Mouse (Mus musculus): ENCODE measurements around the gene Atp1a1. TPM values are rescaled to one million over a fixed set of nuclear protein-coding genes. Genes with fewer than 3 reads are reported as not detected.

The Atp1a1 gene
- polyA plus RNA-seq, 1 experiment from 2014 or later = 50.9 TPM

DNA sequence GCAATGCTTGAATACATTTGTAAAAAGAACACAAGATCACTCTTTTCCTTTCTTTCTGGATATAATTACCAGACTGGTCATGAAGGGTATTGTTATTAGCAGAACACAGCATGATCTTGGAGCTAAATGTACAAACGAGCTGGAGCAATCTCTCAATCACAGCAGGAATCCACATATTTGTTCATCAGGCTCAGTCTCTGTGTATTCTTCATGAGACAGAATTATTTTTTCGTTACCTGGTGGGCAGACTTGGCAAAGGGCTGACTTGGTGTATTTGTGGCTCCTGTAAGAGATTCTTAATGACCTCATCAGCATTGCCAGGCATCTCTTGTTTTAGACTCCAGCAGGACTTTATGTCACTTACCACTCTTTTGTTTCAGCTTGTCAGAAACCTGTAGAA is 31.6 kb upstream of the Atp1a1 start:
- no peak for ATAC-seq (ENCODE audit: low FRiP score, low read depth)
- Histone ChIP-seq H3K36me3 (no peaks in the 10 kb centered on the region), H3K9ac (replicated peaks) (no peak overlapping the region), H3K9me3 (no peaks in the 10 kb centered on the region), H3K4me2 (replicated peaks) (no peak overlapping the region), H3K4me1 (peaks cover 6% of the 10 kb centered on the region), H3K27me3 (no peaks in the 10 kb centered on the region), H3K27ac (replicated peaks) (no peak overlapping the region), H3K4me3 (no peak overlapping the region)
- WGBS = 64% methylated on average over 2 of the region's 2 CpGs

DNA sequence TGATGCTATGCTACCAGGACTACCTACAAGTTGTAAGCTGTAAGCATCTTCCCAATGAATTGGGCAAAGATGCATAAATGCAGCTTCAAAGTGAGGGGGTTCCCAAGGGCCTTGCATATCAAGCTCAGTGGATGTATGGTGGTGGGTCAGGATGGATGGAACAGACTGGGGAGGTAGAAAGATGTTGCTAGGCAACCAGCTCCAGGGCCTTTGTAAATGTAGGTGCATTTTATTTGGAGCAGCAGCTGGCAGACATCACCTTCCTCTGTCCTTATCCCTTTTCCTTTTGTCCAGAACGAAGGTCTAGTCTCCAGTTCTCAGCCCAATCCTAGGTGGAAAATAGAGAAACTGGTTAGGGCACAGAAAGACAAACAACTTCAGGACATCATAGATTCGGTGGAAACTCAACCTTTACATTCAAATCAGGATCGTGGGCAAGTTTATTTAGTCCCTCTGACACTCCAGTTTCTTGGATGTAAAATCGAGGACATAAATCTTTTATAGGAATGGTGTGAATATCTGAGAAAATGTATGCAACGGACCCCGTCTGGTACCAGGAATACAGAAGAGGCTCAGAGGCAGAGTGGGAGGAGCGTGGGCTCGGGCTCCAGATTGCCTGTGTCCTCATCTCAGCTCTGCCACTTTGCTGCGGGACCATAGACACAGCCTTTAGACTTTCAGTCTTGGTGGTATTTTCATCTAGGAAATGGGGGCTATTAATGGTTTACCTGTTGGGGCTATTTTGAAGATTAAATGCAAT is 29.8 kb upstream of the Atp1a1 start:
- WGBS = 85% methylated on average over 9 of the region's 9 CpGs
- no peak for ATAC-seq (ENCODE audit: low FRiP score, low read depth)
- Histone ChIP-seq H3K36me3 (no peaks in the 10 kb centered on the region), H3K4me2 (replicated peaks) (no peak overlapping the region), H3K4me3 (no peak overlapping the region), H3K4me1 (peaks cover 6% of the 10 kb centered on the region), H3K9ac (replicated peaks) (no peak overlapping the region), H3K27me3 (no peaks in the 10 kb centered on the region), H3K9me3 (no peaks in the 10 kb centered on the region), H3K27ac (replicated peaks) (no peak overlapping the region)

- no peaks in the 10 kb centered on the region for H3K4me1 ChIP-seq
- H3K27ac ChIP-seq (replicated peaks) = no peak overlapping the region
- no peaks in the 10 kb centered on the region for H3K27me3 ChIP-seq
- H3K9ac ChIP-seq (replicated peaks) = no peak overlapping the region
- no peak overlapping the region for H3K4me3 ChIP-seq
- no peak overlapping the region for H3K4me2 ChIP-seq (replicated peaks)
- no peak for ATAC-seq (ENCODE audit: low FRiP score, low read depth)
- no peaks in the 10 kb centered on the region for H3K9me3 ChIP-seq
- H3K36me3 ChIP-seq = no peaks in the 10 kb centered on the region
- WGBS = 90% methylated on average over 2 of the region's 2 CpGs
Observed at GRCm38 (mm10) chr3:101628255-101628654, 23.8 kb upstream of the Atp1a1 start.

DNA sequence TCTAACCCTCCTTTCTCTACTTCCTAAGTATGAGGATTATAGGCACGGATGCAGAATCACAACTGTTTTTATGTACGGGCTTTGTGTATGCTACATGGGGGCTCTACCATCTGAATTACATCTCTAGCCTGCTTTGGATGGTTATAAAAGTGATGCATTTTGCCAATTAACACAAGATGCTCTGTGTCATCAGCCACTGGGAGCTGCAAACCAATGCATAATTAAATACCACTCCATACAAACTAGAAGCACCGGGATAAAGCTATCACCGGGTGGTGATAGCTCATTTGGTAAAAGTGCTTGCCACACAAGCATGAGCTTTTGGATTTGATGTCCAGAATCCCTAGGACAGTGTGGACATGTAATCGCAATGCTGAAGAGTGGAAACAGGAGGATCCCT is 19.8 kb upstream of the Atp1a1 start:
- Histone ChIP-seq H3K4me1 (no peaks in the 10 kb centered on the region), H3K9me3 (peaks cover 3% of the 10 kb centered on the region; the same call in 1 of the 2 replicates), H3K36me3 (no peaks in the 10 kb centered on the region), H3K4me3 (no peak overlapping the region), H3K4me2 (replicated peaks) (no peak overlapping the region), H3K27ac (replicated peaks) (no peak overlapping the region), H3K9ac (replicated peaks) (no peak overlapping the region), H3K27me3 (no peaks in the 10 kb centered on the region)
- no peak for ATAC-seq (ENCODE audit: low FRiP score, low read depth)
- WGBS = 91% methylated on average over 5 of the region's 5 CpGs

- WGBS = 94% methylated on average over 4 of the region's 4 CpGs
- H3K27ac ChIP-seq (replicated peaks) = no peak overlapping the region
Observed at GRCm38 (mm10) chr3:101619017-101619416, 14.5 kb upstream of the Atp1a1 start.

GRCm38 (mm10) chr3:101618505-101618904 is 14.0 kb upstream of the Atp1a1 start:
- H3K9me3 ChIP-seq = peaks cover 3% of the 10 kb centered on the region; the same call in 1 of the 2 replicates

More at GRCm38 (mm10) chr3:101619017-101619416, 14.5 kb upstream of the Atp1a1 start:
- Histone ChIP-seq H3K9ac (replicated peaks) (no peak overlapping the region), H3K4me3 (no peak overlapping the region), H3K27me3 (peaks cover 10% of the 10 kb centered on the region), H3K4me2 (replicated peaks) (no peak overlapping the region), H3K9me3 (peaks cover 3% of the 10 kb centered on the region; the same call in 1 of the 2 replicates), H3K4me1 (no peaks in the 10 kb centered on the region), H3K36me3 (no peaks in the 10 kb centered on the region)
- ATAC-seq (ENCODE audit: low FRiP score, low read depth) = no peak

GRCm38 (mm10) chr3:101617451-101617850 is 13.0 kb upstream of the Atp1a1 start:
- Histone ChIP-seq H3K9ac (replicated peaks) (no peak overlapping the region), H3K4me3 (no peak overlapping the region), H3K4me1 (no peaks in the 10 kb centered on the region), H3K27me3 (peaks cover 13% of the 10 kb centered on the region), H3K4me2 (replicated peaks) (no peak overlapping the region), H3K27ac (replicated peaks) (no peak overlapping the region), H3K36me3 (no peaks in the 10 kb centered on the region), H3K9me3 (no peaks in the 10 kb centered on the region)
- ATAC-seq (ENCODE audit: low FRiP score, low read depth) = no peak
- 82% methylated on average over 8 of the region's 8 CpGs for WGBS

More at GRCm38 (mm10) chr3:101618505-101618904, 14.0 kb upstream of the Atp1a1 start:
- H3K9ac ChIP-seq (replicated peaks) = no peak overlapping the region
- H3K4me1 ChIP-seq = no peaks in the 10 kb centered on the region
- H3K4me2 ChIP-seq (replicated peaks) = no peak overlapping the region
- peaks cover 13% of the 10 kb centered on the region for H3K27me3 ChIP-seq
- no peak overlapping the region for H3K27ac ChIP-seq (replicated peaks)
- no peak for ATAC-seq (ENCODE audit: low FRiP score, low read depth)
- no peak overlapping the region for H3K4me3 ChIP-seq
- 89% methylated on average over 4 of the region's 4 CpGs for WGBS
- no peaks in the 10 kb centered on the region for H3K36me3 ChIP-seq

GRCm38 (mm10) chr3:101617007-101617406 is 12.5 kb upstream of the Atp1a1 start:
- no peaks in the 10 kb centered on the region for H3K4me1 ChIP-seq
- ATAC-seq (ENCODE audit: low FRiP score, low read depth) = no peak
- H3K27ac ChIP-seq (replicated peaks) = no peak overlapping the region
- H3K9me3 ChIP-seq = no peaks in the 10 kb centered on the region
- H3K36me3 ChIP-seq = no peaks in the 10 kb centered on the region
- peaks cover 13% of the 10 kb centered on the region for H3K27me3 ChIP-seq
- no peak overlapping the region for H3K9ac ChIP-seq (replicated peaks)
- no peak overlapping the region for H3K4me3 ChIP-seq
- H3K4me2 ChIP-seq (replicated peaks) = no peak overlapping the region

DNA sequence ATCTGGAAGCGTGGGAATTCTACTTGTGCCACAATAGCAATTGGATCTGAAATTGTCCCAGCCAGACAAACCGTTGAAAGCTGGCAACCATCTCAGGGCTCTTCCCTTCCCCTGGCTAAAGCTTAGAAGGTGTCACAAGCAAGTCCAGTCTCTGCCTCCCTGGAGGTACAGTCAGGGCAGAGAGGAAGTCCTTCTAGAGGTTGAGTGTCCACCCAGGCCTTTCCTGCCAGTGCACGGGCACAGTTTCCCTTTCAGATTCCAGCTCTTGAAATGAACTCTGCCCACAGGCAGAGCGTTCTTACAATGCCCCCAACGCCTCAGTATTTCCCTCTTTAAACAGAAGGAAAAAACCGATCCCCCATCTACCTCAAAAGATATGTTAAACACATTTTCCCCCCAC is 11.4 kb upstream of the Atp1a1 start:
- no peak for ATAC-seq (ENCODE audit: low FRiP score, low read depth)
- no peak overlapping the region for H3K9ac ChIP-seq (replicated peaks)
- 83% methylated on average over 6 of the region's 6 CpGs for WGBS
- no peaks in the 10 kb centered on the region for H3K36me3 ChIP-seq
- no peaks in the 10 kb centered on the region for H3K9me3 ChIP-seq
- H3K27me3 ChIP-seq = peaks cover 13% of the 10 kb centered on the region
- 0 out of 2 replicates have a peak, but pooled peaks cover 8% of the 10 kb centered on the region for H3K4me1 ChIP-seq
- H3K4me3 ChIP-seq = no peak overlapping the region
- no peak overlapping the region for H3K4me2 ChIP-seq (replicated peaks)
- H3K27ac ChIP-seq (replicated peaks) = no peak overlapping the region

GRCm38 (mm10) chr3:101611813-101612491 is 7.5 kb upstream of the Atp1a1 start:
- no peak for ATAC-seq (ENCODE audit: low FRiP score, low read depth)
- 0 out of 2 replicates have a peak, but pooled peaks cover 6% of the 10 kb centered on the region for H3K27me3 ChIP-seq
- H3K4me2 ChIP-seq (replicated peaks) = no peak overlapping the region
- no peaks in the 10 kb centered on the region for H3K36me3 ChIP-seq
- H3K9me3 ChIP-seq = no peaks in the 10 kb centered on the region
- H3K9ac ChIP-seq (replicated peaks) = no peak overlapping the region
- peaks cover 8% of the 10 kb centered on the region; the same call in 1 of the 2 replicates for H3K4me1 ChIP-seq
- no peak overlapping the region for H3K27ac ChIP-seq (replicated peaks)
- no peak overlapping the region for H3K4me3 ChIP-seq
- 70% methylated on average over 10 of the region's 10 CpGs for WGBS

GRCm38 (mm10) chr3:101611012-101611812 is 6.7 kb upstream of the Atp1a1 start:
- Histone ChIP-seq H3K27me3 (peaks cover 11% of the 10 kb centered on the region; the same call in 1 of the 2 replicates), H3K9ac (replicated peaks) (no peak overlapping the region), H3K4me2 (replicated peaks) (no peak overlapping the region), H3K4me1 (peaks cover 8% of the 10 kb centered on the region; the same call in 1 of the 2 replicates), H3K9me3 (no peaks in the 10 kb centered on the region), H3K36me3 (no peaks in the 10 kb centered on the region), H3K27ac (replicated peaks) (no peak overlapping the region), H3K4me3 (no peak overlapping the region)
- ATAC-seq (ENCODE audit: low FRiP score, low read depth) = no peak
- WGBS = 78% methylated on average over 8 of the region's 8 CpGs

DNA sequence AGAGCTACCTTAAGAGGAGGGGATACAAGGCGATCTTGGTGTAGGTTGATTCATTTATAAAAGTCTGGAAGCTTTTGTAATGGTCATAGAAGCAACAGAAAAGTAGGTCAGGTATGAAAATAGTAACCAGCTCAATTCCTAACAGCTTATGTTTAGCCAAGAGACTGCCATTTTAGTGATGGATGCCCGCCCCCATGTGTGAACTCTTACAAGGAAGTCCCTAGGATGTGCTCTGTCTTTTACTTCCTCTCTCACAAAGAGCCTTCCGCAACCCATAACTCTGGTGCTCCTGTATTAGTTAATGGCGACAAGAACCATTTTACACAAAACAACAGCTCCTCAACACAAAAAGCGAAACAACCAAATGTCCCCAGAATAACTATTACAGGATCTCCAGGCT is 4.8 kb upstream of the Atp1a1 start:
- 86% methylated on average over 5 of the region's 5 CpGs for WGBS
- no peaks in the 10 kb centered on the region for H3K36me3 ChIP-seq

More for the DNA sequence above, 4.8 kb upstream of the Atp1a1 start:
- Histone ChIP-seq H3K9me3 (no peaks in the 10 kb centered on the region), H3K4me2 (replicated peaks) (no peak overlapping the region), H3K27ac (replicated peaks) (no peak overlapping the region), H3K4me3 (no peak overlapping the region), H3K4me1 (peaks cover 8% of the 10 kb centered on the region; the same call in 1 of the 2 replicates), H3K9ac (replicated peaks) (no peak overlapping the region), H3K27me3 (peaks cover 20% of the 10 kb centered on the region)
- no peak for ATAC-seq (ENCODE audit: low FRiP score, low read depth)

Data from midbrain, embryonic 12.5 days (tissue).